Mouse (Mus musculus): ENCODE results near the gene AI597479. TPM values are rescaled to one million over a fixed set of nuclear protein-coding genes. Genes with fewer than 3 reads are reported as not detected.

The AI597479 gene
- polyA plus RNA-seq, 1 experiment from 2014 or later, result 46.3 TPM

Other genes starting within 250 kb of the AI597479 start
- gene Mrps9, start 247.5 kb upstream of the AI597479 start, polyA plus RNA-seq (2016; fragmentation: Nextera tagmentation; extraction: Ambion mirVana), result 39.7 and 40.5 TPM in 2 replicates
- gene Gpr45, start 145.8 kb upstream of the AI597479 start, polyA plus RNA-seq (2016; fragmentation: Nextera tagmentation; extraction: Ambion mirVana), result 15.0 and 17.6 TPM in 2 replicates
- gene Tgfbrap1, start 73 bp upstream of the AI597479 start, polyA plus RNA-seq (2016; fragmentation: Nextera tagmentation; extraction: Ambion mirVana), result 16.9 and 17.2 TPM in 2 replicates
- gene Fhl2, start 98.3 kb downstream of the AI597479 start, polyA plus RNA-seq (2016; fragmentation: Nextera tagmentation; extraction: Ambion mirVana), result 11.8 and 13.6 TPM in 2 replicates